Mouse (Mus musculus) spleen, postnatal 4 days (tissue): Measurements from ENCODE around the gene 4921524J17Rik.

ENCODE experiments used
- DNase-seq, 2 experiments: peaks; one replicate each; pipeline ENCODE4 v3.0.0; 2022; ENCODE audit warnings: low spot score in 2 of 2

Gene 4921524J17Rik

GRCm38 (mm10) chr8:85444092-85444491 lies 11.5 kb upstream of the 4921524J17Rik start:
- no peak for DNase-seq

DNA sequence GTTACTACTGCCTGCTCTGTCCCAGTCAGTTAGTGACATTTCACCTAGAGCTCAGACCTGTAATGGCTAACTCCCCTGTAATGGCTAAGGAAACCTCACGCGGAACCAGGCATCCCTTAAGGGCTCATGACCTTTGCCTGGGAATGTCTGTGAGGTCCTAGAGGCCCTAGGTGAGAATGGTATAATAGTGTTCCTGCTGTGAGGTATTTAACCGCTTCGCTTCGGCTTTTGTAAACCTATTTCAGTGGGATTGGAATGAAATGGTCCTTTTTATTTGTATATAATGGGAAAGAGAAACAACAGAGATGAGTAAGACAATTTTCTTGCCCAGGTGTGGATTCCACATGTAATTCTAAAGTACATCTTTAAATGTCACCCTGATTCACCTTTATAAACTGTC lies 8.9 kb upstream of the 4921524J17Rik start:
- DNase-seq: no peak

DNA sequence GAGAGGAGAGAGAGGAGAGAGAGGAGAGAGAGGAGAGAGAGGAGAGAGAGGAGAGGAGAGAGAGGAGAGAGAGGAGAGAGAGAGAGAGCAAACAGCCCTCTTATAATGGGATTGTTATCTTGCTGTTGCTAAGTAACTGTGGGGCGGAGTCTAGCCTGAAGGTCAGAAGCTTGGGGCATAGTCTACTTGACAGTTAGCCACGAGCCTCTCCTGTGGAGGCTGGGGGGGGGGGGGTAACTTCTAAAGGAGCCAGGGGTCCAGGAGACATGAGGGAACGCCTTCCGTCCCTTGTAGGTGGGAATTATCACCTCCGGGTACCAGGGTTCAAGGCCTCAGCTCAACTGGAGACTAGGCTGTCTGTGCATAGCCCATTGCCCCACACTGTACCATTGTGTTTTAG lies 3.1 kb upstream of the 4921524J17Rik start:
- DNase-seq: no peak

- DNase-seq: no peak
These were observed 2.2 kb upstream of the 4921524J17Rik start for GRCm38 (mm10) chr8:85434817-85435216.

DNA sequence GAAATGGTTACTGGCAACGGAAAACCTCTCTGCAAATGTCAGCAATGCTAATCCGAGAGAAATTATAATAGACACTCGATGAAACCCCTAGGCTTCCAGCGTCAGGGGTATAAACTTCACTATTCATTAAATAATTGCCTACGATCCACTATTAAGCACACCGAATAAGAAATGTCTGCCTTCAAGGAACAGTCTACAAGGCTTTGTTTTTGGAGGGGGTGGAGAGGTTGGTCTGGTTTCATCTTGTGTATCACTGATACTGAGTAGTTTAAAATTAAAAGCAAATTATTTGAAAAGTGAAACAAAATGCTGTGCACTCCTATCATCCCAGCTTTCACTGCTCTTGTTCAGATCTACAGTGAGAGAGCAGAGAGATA lies 372 bp upstream of the 4921524J17Rik start:
- DNase-seq: no peak

GRCm38 (mm10) chr8:85431281-85432167 lies 1.1 kb downstream of the 4921524J17Rik start:
- no peak for DNase-seq

DNA sequence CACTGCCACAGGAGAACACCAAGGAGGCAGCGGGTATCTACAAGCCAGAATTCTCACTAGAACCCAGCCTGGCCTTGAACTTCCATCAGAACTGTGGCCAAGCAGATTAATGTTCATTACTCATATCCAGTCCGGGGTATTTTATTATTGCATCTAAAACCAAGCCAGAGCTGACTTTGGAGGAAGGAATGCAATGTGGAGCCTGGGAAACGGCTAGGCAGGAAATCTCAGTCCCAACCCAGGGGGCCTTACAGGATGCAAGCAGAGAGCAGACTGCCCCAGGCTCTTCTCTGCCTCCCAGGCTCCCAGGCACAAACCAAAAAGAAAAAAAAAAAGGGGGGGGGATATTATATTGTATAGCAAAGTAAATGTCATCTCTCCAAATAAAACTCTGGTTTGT lies 1.8 kb downstream of the 4921524J17Rik start:
- no peak for DNase-seq

GRCm38 (mm10) chr8:85429219-85429618 lies 3.4 kb downstream of the 4921524J17Rik start:
- no peak for DNase-seq

GRCm38 (mm10) chr8:85427026-85427425 lies 5.6 kb downstream of the 4921524J17Rik start:
- DNase-seq: no peak

GRCm38 (mm10) chr8:85421329-85421728 lies 11.3 kb downstream of the 4921524J17Rik start:
- no peak for DNase-seq

DNA sequence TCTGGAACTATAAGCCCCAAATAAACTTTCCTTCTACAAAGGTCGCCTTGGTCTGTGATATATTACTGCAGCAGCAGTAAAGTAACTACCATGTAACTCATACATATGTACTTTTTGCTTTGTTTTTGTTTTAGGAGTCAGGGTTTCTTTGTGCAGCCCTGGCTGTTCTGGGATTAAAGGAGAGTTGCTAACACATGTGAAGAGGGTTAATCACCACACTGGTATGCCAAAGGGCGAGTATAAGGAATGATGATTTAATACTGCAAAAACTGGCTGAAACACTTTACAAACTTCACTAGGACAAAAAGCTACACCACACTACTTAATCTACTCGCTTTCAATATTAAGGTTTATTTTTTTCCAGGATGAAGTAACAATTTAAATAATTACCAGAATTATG lies 24.1 kb downstream of the 4921524J17Rik start:
- DNase-seq: no peak

DNA sequence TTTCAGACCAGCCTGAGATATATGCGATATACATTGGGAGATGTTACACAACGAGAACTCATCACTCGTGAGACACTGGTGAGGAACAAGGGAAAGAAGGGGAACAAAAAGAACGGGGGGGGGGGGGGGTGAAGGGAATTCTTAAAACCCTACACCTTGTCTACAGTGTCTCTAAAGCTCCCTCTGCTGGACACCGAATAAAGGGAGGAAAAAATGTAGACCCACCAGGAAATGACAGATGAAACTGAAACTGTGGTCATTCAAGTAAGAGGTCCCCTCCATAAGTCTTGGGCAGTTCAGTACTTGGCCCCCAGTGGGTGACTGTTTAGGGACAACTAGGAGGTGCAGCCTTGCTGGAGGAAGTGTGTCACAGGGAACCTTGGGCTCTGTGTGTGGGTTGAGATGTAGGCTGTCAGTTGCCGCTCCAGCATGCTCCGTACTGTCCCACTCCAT lies 24.6 kb downstream of the 4921524J17Rik start:
- DNase-seq: peak in 1 of 2 experiments; percentile 48

GRCm38 (mm10) chr8:85405961-85406360 lies 26.7 kb downstream of the 4921524J17Rik start:
- DNase-seq: no peak

DNA sequence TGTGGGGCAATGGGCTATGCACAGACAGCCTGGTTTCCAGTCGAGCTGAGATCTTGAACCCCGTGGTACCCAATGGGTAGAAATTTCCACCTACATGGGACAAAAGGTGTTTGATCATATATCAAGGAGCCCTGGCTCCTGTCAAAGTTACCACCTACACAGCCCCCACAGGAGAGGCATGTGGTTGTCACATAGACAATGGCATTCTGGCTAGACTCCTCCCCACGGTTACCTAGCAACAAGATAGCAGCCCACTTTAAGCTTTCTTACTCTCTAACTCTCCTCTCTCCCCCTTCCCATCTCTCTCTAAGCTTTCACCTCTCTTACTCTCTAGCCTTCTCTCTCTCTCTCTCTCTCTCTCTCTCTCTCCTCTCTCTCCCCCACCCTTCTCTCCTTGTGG lies 27.2 kb downstream of the 4921524J17Rik start:
- DNase-seq: no peak

DNA sequence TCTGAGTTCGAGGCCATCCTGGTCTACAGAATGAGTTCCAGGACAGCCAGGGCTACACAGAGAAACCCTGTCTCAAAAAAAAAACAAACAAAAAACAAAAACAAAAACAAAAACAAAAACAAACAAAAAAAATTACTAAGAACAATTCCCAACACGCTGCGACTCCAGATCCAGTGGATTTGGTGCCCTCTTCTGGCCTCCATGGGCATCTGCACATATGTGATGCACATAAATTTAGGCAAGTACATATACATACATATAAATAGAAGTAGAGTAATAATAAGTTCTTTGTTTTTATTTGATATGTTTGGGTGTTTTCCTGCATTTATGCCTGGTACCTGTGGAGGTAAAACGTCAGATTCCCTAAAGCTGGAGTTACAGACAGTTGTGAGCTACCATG lies 34.1 kb downstream of the 4921524J17Rik start:
- DNase-seq: no peak

DNA sequence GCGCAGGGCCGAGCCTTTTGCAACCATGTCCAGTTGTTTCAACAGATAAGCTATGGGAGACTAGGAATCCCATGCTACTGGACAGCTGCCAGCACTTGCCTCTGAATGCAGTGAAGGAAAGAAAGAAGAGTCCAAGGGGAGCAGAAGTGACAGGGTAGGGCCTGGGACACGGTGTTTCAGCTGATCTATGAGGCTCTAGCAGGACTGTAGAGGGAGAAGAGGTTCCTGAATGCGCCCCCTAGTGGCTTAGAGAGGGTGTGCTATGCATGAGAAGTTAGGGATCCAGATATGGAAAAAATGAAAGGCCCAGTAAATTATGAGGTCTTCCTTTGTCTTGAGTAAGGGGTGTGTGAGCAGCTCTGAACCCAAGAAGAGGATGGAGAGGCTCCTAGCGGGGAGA lies 35.1 kb downstream of the 4921524J17Rik start:
- peak; percentile 69 to 84 for DNase-seq

GRCm38 (mm10) chr8:85396432-85397079 lies 36.1 kb downstream of the 4921524J17Rik start:
- no peak for DNase-seq

GRCm38 (mm10) chr8:85395681-85396431 lies 36.8 kb downstream of the 4921524J17Rik start:
- DNase-seq: no peak

- DNase-seq: no peak
These were observed 37.6 kb downstream of the 4921524J17Rik start for GRCm38 (mm10) chr8:85395017-85395416.

DNA sequence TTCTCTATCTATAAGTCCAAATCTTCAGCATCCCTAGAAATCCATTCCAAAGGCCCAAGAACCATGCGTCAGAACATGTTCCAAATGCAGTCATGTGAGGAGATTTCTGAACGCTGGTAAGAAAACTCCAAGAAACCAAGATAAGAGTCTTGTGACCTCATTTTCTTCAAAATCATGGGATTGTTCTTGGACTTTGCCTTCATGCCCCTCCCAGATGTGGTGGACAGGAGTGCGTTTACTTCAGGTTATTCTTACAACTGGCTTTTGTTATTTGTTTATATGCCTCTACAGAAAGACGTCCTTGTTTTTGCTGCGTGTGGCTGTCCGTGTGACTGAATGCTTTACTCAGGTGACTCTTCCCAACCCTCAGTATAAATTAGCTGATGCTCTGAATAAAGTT lies 39.4 kb downstream of the 4921524J17Rik start:
- DNase-seq: no peak

DNA sequence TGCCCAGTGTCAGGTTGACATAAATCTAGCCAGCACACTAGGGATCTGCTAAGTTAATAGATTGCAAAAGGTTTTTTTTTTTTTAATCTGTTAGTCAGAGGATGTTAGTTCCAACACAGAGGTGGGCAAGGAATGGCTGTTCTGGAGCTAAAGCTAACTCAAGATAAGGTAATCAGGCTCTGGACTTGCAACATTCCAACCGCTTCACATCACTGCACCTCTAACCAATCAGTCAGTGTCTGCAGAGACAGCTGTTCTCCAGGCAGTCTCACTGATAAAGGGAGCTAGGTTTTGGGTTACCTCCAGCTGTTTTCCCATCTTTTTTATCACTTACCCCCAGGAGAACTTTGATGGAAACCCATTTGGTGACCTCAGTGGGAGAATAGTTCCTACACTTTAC lies 41.2 kb downstream of the 4921524J17Rik start:
- DNase-seq: no peak

- DNase-seq: no peak
These were observed 46.4 kb downstream of the 4921524J17Rik start, which contains the start of gene Mylk3 for GRCm38 (mm10) chr8:85386205-85386604. Mylk3 (minus strand) TSS chr8:85386345.
